Mouse (Mus musculus) c-Kit-positive CD71-positive TER-119-negative erythroid progenitor cells, embryonic 14.5 days (primary cell): ENCODE results near the gene Ptch2.
A peak's percentile ranks its signal among the peaks of the same experiment; 100 is the strongest.

Source experiments
- DNase-seq: peaks from one replicate; pipeline ENCODE4 v3.0.0-alpha.2; 2013; ENCODE audit warnings: low read depth

Gene Ptch2

GRCm38 (mm10) chr4:117095551-117096452, at the start of gene Ptch2:
Gene Ptch2 (plus strand): TSS chr4:117096075.
- no peak for DNase-seq

GRCm38 (mm10) chr4:117048836-117049235, 47.0 kb upstream of the Ptch2 start:
- DNase-seq = no peak

DNA sequence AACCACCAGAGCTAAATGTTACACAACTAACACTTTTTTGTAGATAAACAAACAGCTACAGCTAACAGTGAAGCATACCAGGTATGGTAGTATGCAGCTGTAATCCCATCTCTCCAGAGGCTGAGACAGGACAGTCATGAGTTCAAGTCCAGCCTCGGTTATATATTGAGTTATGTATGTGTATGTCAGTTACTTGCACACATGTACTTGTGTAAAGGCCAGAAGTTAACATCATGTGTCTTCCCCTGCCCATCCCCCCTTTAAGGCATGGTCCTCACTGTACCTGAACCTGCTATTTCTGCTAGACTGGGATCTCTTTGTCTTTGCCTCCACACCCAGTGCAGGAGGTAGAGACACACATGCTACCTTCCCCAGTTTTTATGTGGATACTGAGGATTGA, 46.4 kb upstream of the Ptch2 start:
- DNase-seq = no peak

- no peak for DNase-seq
Observed at GRCm38 (mm10) chr4:117052626-117053025, 43.2 kb upstream of the Ptch2 start.

DNA sequence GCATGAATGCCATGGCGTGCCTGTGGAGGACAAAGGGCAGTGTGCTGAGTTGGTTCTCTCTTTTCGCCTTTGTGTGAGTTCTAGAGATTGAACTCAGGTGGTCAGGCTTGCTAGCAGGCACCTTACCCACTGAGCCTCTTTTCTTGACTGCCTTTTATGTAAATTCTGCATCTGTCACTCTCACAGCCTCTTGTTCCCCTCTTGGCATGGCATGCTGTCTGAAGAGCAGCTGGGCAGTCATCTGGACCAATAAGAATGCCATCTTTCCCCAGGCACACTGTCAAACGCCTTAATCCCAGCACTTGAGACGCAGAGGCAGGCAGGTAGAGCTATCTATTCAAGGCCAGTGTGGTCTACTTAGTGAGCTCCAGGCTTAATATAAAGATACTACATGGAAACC, 41.9 kb upstream of the Ptch2 start:
- no peak for DNase-seq

- peak; percentile 51 for DNase-seq
Observed at GRCm38 (mm10) chr4:117056102-117056501, 39.8 kb upstream of the Ptch2 start.

GRCm38 (mm10) chr4:117056514-117056913, 39.4 kb upstream of the Ptch2 start:
- no peak for DNase-seq

- DNase-seq = peak; percentile 48
Observed at GRCm38 (mm10) chr4:117058512-117058911, 37.4 kb upstream of the Ptch2 start.

DNA sequence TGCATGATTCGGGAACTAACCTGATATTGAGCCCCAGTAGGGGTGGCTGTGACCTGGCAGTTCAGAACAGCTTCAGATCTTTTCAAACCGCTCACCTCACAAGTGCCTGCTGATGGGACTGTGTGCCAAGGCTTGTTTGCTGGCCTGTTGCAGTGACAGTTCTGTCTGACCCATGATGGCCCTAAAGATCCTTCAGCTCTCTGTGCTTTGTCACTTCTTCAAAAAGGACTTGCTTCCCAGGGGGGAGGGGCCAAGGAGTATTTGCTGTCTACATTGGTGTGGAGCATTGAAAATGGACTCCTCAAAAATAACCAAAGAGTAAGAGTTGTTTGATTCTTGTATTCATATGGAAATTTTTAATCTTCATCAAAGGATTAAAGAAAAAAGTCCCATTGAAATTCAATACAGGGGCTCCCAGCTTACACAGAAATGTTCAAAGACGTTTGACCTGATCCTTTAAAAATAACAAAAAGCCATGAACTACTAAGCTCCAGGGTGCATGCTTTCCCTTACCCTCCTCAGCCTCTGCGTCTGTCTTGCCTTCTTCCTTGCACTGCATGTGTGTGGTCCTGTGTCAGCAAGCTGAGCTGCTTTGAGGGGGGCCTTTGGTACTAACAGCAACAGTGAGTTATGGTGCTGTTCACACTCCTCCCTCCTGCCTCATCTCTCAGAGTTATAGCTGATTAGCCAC, 33.0 kb upstream of the Ptch2 start:
- DNase-seq = no peak

DNA sequence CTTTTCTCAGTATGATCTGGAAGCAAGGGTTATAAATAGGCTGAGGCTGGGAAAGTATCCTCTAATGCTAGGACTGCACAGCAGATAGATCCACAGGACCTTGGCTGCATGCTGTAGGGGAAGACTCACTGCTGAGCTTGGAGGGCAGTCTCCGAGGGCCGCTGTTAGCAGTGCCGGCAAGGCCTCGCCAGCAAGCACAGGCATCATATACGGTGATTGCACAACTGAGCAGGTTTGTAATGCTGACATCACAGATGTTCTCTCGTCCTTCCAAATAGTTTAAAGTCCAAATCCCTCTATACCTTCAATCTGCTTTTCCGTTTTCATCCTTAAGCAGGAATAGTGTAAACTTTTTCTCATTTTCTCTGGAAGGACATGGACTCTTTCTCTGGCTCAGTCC, 27.8 kb upstream of the Ptch2 start:
- no peak for DNase-seq

GRCm38 (mm10) chr4:117069647-117070046, 26.2 kb upstream of the Ptch2 start:
- DNase-seq = no peak

DNA sequence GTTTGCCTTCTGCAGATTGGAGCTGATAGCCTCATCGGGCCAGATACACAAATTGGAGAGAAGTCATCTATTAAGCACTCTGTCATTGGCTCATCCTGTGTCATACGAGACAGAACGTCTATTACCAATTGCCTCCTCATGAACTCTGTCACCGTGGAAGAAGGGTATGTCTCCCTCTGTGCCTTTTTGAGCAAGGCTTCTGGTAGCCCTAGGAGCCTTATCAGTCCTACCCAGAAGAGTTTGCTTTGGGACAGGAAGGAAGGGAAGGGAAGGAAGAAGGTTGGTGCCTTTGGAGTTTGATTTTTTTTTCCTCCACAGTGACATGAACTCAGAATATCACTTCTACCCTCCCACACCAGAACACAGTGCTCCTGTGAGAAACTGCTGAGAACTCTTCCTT, 25.3 kb upstream of the Ptch2 start:
- DNase-seq = no peak

- no peak for DNase-seq
Observed at GRCm38 (mm10) chr4:117071183-117071582, 24.7 kb upstream of the Ptch2 start.

- DNase-seq = peak; percentile 56
Observed at GRCm38 (mm10) chr4:117087948-117088640, 7.8 kb upstream of the Ptch2 start.

DNA sequence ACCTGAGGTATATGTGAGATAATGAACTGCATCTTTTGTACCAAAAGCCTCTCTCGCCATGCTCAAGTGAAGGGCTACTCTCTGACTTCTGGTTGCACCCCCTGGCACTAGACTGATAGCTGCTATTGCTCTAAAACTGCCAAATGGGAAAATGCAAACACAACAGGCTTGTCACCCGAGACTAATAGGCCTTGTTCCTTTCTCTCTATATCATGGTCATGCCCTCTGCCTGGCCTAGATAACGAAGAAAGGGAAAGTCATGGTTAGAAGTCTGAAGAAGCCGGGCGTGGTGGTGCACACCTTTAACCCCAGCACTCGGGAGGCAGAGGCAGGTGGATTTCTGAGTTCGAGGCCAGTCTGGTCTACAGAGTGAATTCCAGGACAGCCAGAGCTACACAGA, 5.3 kb upstream of the Ptch2 start:
- DNase-seq = peak; percentile 51

DNA sequence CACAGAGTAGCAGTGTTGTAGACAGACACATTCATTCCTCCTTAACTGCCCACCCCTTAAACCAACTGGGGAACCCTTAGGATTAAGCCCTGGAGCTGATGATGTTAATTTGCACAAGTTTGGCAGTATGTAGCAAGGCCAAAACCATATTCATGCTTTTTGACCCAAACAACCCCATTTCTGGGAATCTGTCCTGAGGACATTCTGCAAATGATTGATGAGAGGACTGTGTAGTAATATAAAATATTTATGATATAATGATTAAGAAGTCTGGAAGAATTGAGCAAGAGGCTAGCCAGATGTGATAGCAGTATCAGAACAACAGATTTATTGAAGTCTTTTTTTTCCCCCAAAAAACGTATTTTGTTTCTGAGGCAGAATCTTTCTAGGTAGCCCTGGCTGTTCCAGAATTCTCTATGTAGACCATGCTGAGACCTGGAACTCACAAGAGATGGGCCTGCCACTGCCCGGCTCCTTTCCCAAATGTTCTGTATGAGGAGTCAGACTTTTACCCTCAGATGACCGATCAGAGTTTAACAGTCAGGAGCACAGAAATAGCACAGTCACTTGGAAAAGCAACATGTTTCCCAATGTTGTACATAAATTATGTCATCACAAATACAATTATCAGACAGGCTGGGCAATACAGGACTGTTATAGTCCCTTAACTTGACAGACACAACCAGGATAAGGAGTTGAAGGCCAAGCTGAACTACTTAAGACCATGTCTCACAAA, 1.1 kb upstream of the Ptch2 start:
- no peak for DNase-seq

DNA sequence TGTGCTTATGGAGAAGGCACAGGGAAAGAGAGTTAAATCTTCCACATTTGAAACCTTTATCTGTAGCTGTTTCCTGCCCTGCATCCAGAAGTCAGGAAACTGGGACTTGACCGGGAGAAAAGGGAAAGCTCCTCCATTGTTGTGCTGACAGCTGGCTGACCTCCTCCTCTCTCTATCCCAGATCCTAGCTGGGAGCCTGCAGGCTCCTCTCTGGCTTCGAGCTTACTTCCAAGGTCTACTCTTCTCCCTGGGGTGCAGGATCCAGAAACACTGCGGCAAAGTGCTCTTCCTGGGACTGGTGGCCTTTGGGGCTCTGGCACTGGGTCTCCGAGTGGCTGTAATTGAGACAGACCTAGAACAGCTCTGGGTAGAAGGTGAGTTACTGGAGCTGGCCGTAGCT, 791 bp downstream of the Ptch2 start:
- no peak for DNase-seq

DNA sequence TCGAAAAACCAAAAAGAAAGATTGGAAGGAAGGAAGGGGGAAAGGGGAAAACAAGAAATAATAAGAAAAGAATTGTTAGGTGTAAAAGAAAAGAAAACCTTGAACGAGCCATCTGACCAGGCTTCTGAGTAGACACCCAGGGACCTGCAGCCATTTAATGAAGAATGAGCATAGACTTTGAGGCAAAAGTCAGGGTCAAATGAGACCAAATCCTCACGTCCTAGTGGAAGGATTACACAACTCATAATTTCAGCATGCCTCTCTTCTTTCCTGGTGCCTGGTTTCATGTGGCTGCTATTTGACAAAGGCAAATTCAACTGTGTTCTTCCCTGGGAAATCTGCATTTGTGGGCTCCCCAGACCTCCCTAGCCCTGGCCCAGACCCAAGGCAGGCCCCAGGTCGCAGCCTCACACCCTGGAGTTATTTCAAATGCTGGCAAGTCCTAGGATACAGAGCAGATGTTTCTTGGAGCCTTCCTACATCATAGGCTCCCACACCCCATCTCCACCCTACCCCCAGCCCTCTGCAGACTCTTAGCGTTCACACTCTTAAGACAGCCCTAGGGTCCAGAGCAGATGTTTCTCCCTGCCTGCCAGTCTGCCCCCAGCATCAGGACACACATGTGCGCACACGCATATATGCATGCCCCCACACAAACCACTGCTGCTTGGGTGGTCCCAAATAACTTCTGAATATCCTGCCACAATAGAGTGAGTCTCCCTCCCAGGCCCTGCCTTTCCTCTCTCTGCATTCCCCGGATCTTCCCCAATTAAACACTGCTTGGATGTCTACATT, 2.3 kb downstream of the Ptch2 start:
- DNase-seq = no peak

GRCm38 (mm10) chr4:117098764-117099036, 2.8 kb downstream of the Ptch2 start:
- DNase-seq = no peak

GRCm38 (mm10) chr4:117100036-117100435, 4.2 kb downstream of the Ptch2 start:
- DNase-seq = no peak

GRCm38 (mm10) chr4:117101218-117101617, 5.3 kb downstream of the Ptch2 start:
- no peak for DNase-seq

- no peak for DNase-seq
Observed at GRCm38 (mm10) chr4:117104672-117105071, 8.8 kb downstream of the Ptch2 start.
